Mouse (Mus musculus): ENCODE results near the gene Card14.
A peak's percentile ranks its signal among the peaks of the same experiment; 100 is the strongest.

- TF ChIP-seq EP300 (IDR thresholded peaks at IDR 0.05; ENCODE audit: insufficient read depth, low read depth, low read length), result no peak
- TF ChIP-seq CTCF (IDR thresholded peaks at IDR 0.05), result peak; percentile 90
These were observed 32.1 kb downstream of the Card14 start for GRCm38 (mm10) chr11:119339637-119340036.

All from heart, adult 2 months (tissue).